Mouse (Mus musculus) heart, postnatal 25 days (tissue): Measurements from ENCODE around the gene Lrrc36. TPM values are rescaled to one million over a fixed set of nuclear protein-coding genes. Genes with fewer than 3 reads are reported as not detected.

Source experiments
- DNase-seq: peaks from one replicate; pipeline ENCODE4 v3.0.0; 2022; ENCODE audit warnings: low spot score
- intact Hi-C: fragments of 180-260 bp; cut with DNase I; formaldehyde crosslinking; loops from one replicate; pipeline ENCODE4 v1.15.1; 2025
- total RNA-seq, 2 experiments: library from RNA; stranded (reverse); gene quantifications; 2 replicates each; pipeline ENCODE4 v1.2.3; 2021

The Lrrc36 gene
- total RNA-seq, 2 experiments from 2014 or later = 0.42 to 0.73 TPM

GRCm38 (mm10) chr8:105509997-105510735 lies 96.8 kb downstream of the Lrrc36 start:
- no peak for DNase-seq
- intact Hi-C loops = no loop called here

Other genes starting within 250 kb of the Lrrc36 start
- 10 to 100 TPM; 20.2 to 26.8 TPM for gene Cbfb, start 242.9 kb upstream of the Lrrc36 start, total RNA-seq
- 10 to 100 TPM; 18.5 to 19.5 TPM for gene D230025D16Rik, start 188.4 kb upstream of the Lrrc36 start, total RNA-seq
- gene B3gnt9, start 158.4 kb upstream of the Lrrc36 start, total RNA-seq = 1 to 10 TPM; 4.1 to 4.9 TPM
- gene Tradd, start 149.0 kb upstream of the Lrrc36 start, total RNA-seq = 1 to 10 TPM; 4.4 to 6.9 TPM
- gene Fbxl8, start 148.9 kb upstream of the Lrrc36 start, total RNA-seq = 1 to 10 TPM; 2.4 to 2.7 TPM
- 1 to 10 TPM; 1.5 to 2.2 TPM for gene Hsf4, start 143.8 kb upstream of the Lrrc36 start, total RNA-seq
- gene Nol3, start 137.4 kb upstream of the Lrrc36 start, total RNA-seq = 10 to 100 TPM; 17.2 to 20.1 TPM
- 1 to 10 TPM; 1.8 to 2.0 TPM for gene 4931428F04Rik, start 123.7 kb upstream of the Lrrc36 start, total RNA-seq
- gene Exoc3l, start 117.5 kb upstream of the Lrrc36 start, total RNA-seq = 1 to 10 TPM; 4.9 to 7.1 TPM
- 10 to 100 TPM; 19.8 to 21.5 TPM for gene E2f4, start 115.9 kb upstream of the Lrrc36 start, total RNA-seq
- under 1 TPM; 0.81 to 0.91 TPM for gene Elmo3, start 108.0 kb upstream of the Lrrc36 start, total RNA-seq
- 1 to 10 TPM; 1.3 to 1.9 TPM for gene Lrrc29, start 87.3 kb upstream of the Lrrc36 start, total RNA-seq
- gene Tmem208, start 87.2 kb upstream of the Lrrc36 start, total RNA-seq = 10 to 100 TPM; 23.4 to 25.3 TPM
- gene Fhod1, start 65.6 kb upstream of the Lrrc36 start, total RNA-seq = 1 to 10 TPM; 6.1 to 7.2 TPM
- gene Slc9a5, start 64.7 kb upstream of the Lrrc36 start, total RNA-seq = under 1 TPM; 0.29 to 0.56 TPM
- not detected for gene Plekhg4, start 40.3 kb upstream of the Lrrc36 start, total RNA-seq
- under 1 TPM in 1 of 2 experiments, not detected in 1; 0.44 TPM for gene Kctd19, start 69 bp upstream of the Lrrc36 start, total RNA-seq
- gene Tppp3, start 58.0 kb downstream of the Lrrc36 start, total RNA-seq = 10 to 100 TPM; 51.4 TPM
- 10 to 100 TPM; 12.8 to 13.6 TPM for gene Zdhhc1, start 83.3 kb downstream of the Lrrc36 start, total RNA-seq
- under 1 TPM; 0.13 to 0.36 TPM for gene Hsd11b2, start 105.2 kb downstream of the Lrrc36 start, total RNA-seq
- gene Atp6v0d1, start 152.5 kb downstream of the Lrrc36 start, total RNA-seq = 10 to 100 TPM; 45.7 to 53.2 TPM
- gene Ripor1, start 191.7 kb downstream of the Lrrc36 start, total RNA-seq = 10 to 100 TPM; 41.7 to 50.9 TPM
- gene Ctcf, start 223.0 kb downstream of the Lrrc36 start, total RNA-seq = 10 to 100 TPM; 36.4 to 43.6 TPM
- gene Agrp, start 223.8 kb downstream of the Lrrc36 start, total RNA-seq = not detected